In genomic region chr19:8695330-8695729, GRCm38 (mm10) we compare ENCODE assay signal across 7 mouse cellular contexts. TPM values are rescaled to one million over a fixed set of nuclear protein-coding genes. Genes with fewer than 3 reads are reported as not detected.
DNase-seq lines count a peak whose midpoint lies in the region; ATAC-seq and TF ChIP-seq lines count a peak whose summit lies in the region.

No protein-coding gene starts in this region.

- peak; percentile 71 for ATAC-seq in CD4-positive, CD25-positive, alpha-beta regulatory T cell, adult 4 months
- ATAC-seq in erythroid progenitor cell, adult 5-6 weeks (replicated peaks; ENCODE audit: low FRiP score, poor library complexity, severe bottlenecking) = peak; percentile 93

- no peak overlapping the region for H3K27ac ChIP-seq in MEL (ENCODE audit: control insufficient read depth, low read depth, low read length)

- DNase-seq in MEL (ENCODE audit: low read depth, low spot score) = peak; percentile 44
- peak; percentile 56 to 77 for DNase-seq in kidney, adult 8-10 months
- DNase-seq in lung, postnatal 25 days (ENCODE audit: low spot score) = peak; percentile 79
- peak; percentile 81 for DNase-seq in thymus, postnatal 14 days
- no peak for DNase-seq in left cerebral cortex, postnatal 25 days (ENCODE audit: low spot score in 2 of 2)

- H3K79me2 ChIP-seq in MEL (ENCODE audit: control insufficient read depth, insufficient read depth, low read length, poor library complexity) = no peaks in the 10 kb centered on the region

- H3K9ac ChIP-seq in MEL (ENCODE audit: control insufficient read depth, low read depth, low read length, poor library complexity, severe bottlenecking) = no peak overlapping the region

- no peaks in the 10 kb centered on the region for H3K36me3 ChIP-seq in MEL (ENCODE audit: control insufficient read depth in 1 of 2, insufficient read depth in 2 of 2, low read length in 2 of 2)

- TF ChIP-seq RAD21 in MEL (IDR thresholded peaks at IDR 0.05; ENCODE audit: low read depth, low read length) = peak; percentile 29

- no peaks in the 10 kb centered on the region for H3K9me3 ChIP-seq in MEL (replicated peaks; ENCODE audit: insufficient read depth, low read length)

- TF ChIP-seq EP300 in MEL (IDR thresholded peaks at IDR 0.05; ENCODE audit: low read depth in 1 of 2, low read length in 2 of 2) = no peak

- peaks cover 0 to 1% of the 10 kb centered on the region in 2 experiments; a peak in 1 of 4 replicates for H3K27me3 ChIP-seq in MEL (ENCODE audit: control insufficient read depth in 1 of 2, insufficient read depth in 2 of 2, low read length in 2 of 2)

- H3K4me1 ChIP-seq in MEL (ENCODE audit: control insufficient read depth in 1 of 2, insufficient read depth in 2 of 2, low read length in 2 of 2) = no peaks in the 10 kb centered on the region

- TF ChIP-seq CTCF in MEL (IDR thresholded peaks at IDR 0.05 in 2 of 3, conservative IDR thresholded peaks at IDR 0.05 in 1 of 3; ENCODE audit: control insufficient read depth in 1 of 3, insufficient read depth in 1 of 3, low read depth in 2 of 3, low read length in 3 of 3, poor library complexity in 1 of 3, severe bottlenecking in 1 of 3) = peak; percentile 41 to 76 (median 52)

- intact Hi-C loops in left cerebral cortex, postnatal 25 days (cut with DNase I) = no loop called here

- no peak for TF ChIP-seq POLR2A in MEL (IDR thresholded peaks at IDR 0.05; ENCODE audit: control insufficient read depth in 1 of 2, insufficient read depth in 1 of 2, low read depth in 1 of 2, low read length in 2 of 2, poor library complexity in 1 of 2)

- no peak overlapping the region for H3K4me3 ChIP-seq in MEL (ENCODE audit: control insufficient read depth in 1 of 2, insufficient read depth in 1 of 2, low read depth in 2 of 2, low read length in 2 of 2)

TF ChIP-seq in MEL, 35 proteins besides CTCF, POLR2A, EP300 and RAD21:
- no peak for TF ChIP-seq TCF12 (IDR thresholded peaks at IDR 0.05; ENCODE audit: low read depth, low read length)
- TF ChIP-seq SMC3 (IDR thresholded peaks at IDR 0.05; ENCODE audit: low read depth, low read length) = peak; percentile 31
- no peak for TF ChIP-seq JUND (IDR thresholded peaks at IDR 0.05; ENCODE audit: low read depth, low read length)
- no peak for TF ChIP-seq UBTF (IDR thresholded peaks at IDR 0.05; ENCODE audit: borderline replicate concordance, insufficient read depth, low read depth, low read length)
- no peak for TF ChIP-seq NELFE (IDR thresholded peaks at IDR 0.05; ENCODE audit: low read depth, low read length)
TF ChIP-seq in MEL: peak in this region for 1.

RNA-seq across cellular contexts. Expression of gene Slc3a2, which starts 27.8 kb away (rescaled TPM):
- polyA plus RNA-seq in CD4-positive, CD25-positive, alpha-beta regulatory T cell, adult 4 months (2017; shearing (Covaris generic)) = 10 to 100 TPM; 63.7 to 85.1 TPM
- 164 and 253 TPM in 2 replicates for total RNA-seq in MEL (2012; rRNA removed)
- polyA plus RNA-seq in MEL (2012; ENCODE audit: insufficient read depth in 1 of 2, insufficient read length in 2 of 2, low read depth in 1 of 2, low replicate concordance in 2 of 2, missing spikeins in 1 of 2) = 100 to 1,000 TPM; 428 to 670 TPM
- total RNA-seq in erythroid progenitor cell, adult 5-6 weeks (2015; ENCODE audit: low replicate concordance) = 198 and 206 TPM in 2 replicates
- 242 and 266 TPM in 2 replicates for total RNA-seq in erythroid progenitor cell, adult 5-6 weeks (2017; ENCODE audit: low replicate concordance)
- 100 to 1,000 TPM; 148 to 161 TPM for total RNA-seq in left cerebral cortex, postnatal 25 days (2021)

RNA-seq across cellular contexts. Expression of gene Chrm1, which starts 31.7 kb away (rescaled TPM):
- not detected for polyA plus RNA-seq in CD4-positive, CD25-positive, alpha-beta regulatory T cell, adult 4 months (2017; shearing (Covaris generic))
- under 0.01 TPM in 1 of 2 replicates, not detected in the other for total RNA-seq in MEL (2012; rRNA removed)
- polyA plus RNA-seq in MEL (2012; ENCODE audit: insufficient read depth in 1 of 2, insufficient read length in 2 of 2, low read depth in 1 of 2, low replicate concordance in 2 of 2, missing spikeins in 1 of 2) = under 1 TPM in 1 of 2 experiments, not detected in 1; 0.01 TPM
- total RNA-seq in erythroid progenitor cell, adult 5-6 weeks (2015; ENCODE audit: low replicate concordance) = not detected in 2 replicates
- 0.26 TPM in 1 of 2 replicates, not detected in the other for total RNA-seq in erythroid progenitor cell, adult 5-6 weeks (2017; ENCODE audit: low replicate concordance)
- 100 to 1,000 TPM; 160 to 162 TPM for total RNA-seq in left cerebral cortex, postnatal 25 days (2021)

RNA-seq across cellular contexts. Expression of gene Wdr74, which starts 40.3 kb away (rescaled TPM):
- 10 to 100 TPM; 72.5 to 92.2 TPM for polyA plus RNA-seq in CD4-positive, CD25-positive, alpha-beta regulatory T cell, adult 4 months (2017; shearing (Covaris generic))
- 158 and 208 TPM in 2 replicates for total RNA-seq in MEL (2012; rRNA removed)
- 100 to 1,000 TPM; 208 to 803 TPM for polyA plus RNA-seq in MEL (2012; ENCODE audit: insufficient read depth in 1 of 2, insufficient read length in 2 of 2, low read depth in 1 of 2, low replicate concordance in 2 of 2, missing spikeins in 1 of 2)
- total RNA-seq in erythroid progenitor cell, adult 5-6 weeks (2015; ENCODE audit: low replicate concordance) = 22.0 and 28.9 TPM in 2 replicates
- total RNA-seq in erythroid progenitor cell, adult 5-6 weeks (2017; ENCODE audit: low replicate concordance) = 10.7 and 15.0 TPM in 2 replicates
- 10 to 100 TPM; 46.0 to 58.5 TPM for total RNA-seq in left cerebral cortex, postnatal 25 days (2021)

RNA-seq across cellular contexts. Expression of gene 1700092M07Rik, which starts 45.2 kb away (rescaled TPM):
- under 1 TPM in 1 of 2 experiments, not detected in 1; 0.75 TPM for polyA plus RNA-seq in CD4-positive, CD25-positive, alpha-beta regulatory T cell, adult 4 months (2017; shearing (Covaris generic))
- 3.0 and 3.3 TPM in 2 replicates for total RNA-seq in MEL (2012; rRNA removed)
- polyA plus RNA-seq in MEL (2012; ENCODE audit: insufficient read depth in 1 of 2, insufficient read length in 2 of 2, low read depth in 1 of 2, low replicate concordance in 2 of 2, missing spikeins in 1 of 2) = 1 to 10 TPM in 1 of 2 experiments, not detected in 1; 4.3 TPM
- total RNA-seq in erythroid progenitor cell, adult 5-6 weeks (2015; ENCODE audit: low replicate concordance) = not detected in 2 replicates
- total RNA-seq in erythroid progenitor cell, adult 5-6 weeks (2017; ENCODE audit: low replicate concordance) = not detected in 2 replicates
- total RNA-seq in left cerebral cortex, postnatal 25 days (2021) = 1 to 10 TPM; 1.1 to 1.5 TPM

RNA-seq across cellular contexts. Expression of gene Stx5a, which starts 45.9 kb away (rescaled TPM):
- 100 to 1,000 TPM; 132 to 165 TPM for polyA plus RNA-seq in CD4-positive, CD25-positive, alpha-beta regulatory T cell, adult 4 months (2017; shearing (Covaris generic))
- total RNA-seq in MEL (2012; rRNA removed) = 27.5 and 28.7 TPM in 2 replicates
- 10 to 100 TPM in 1 of 2 experiments, not detected in 1; 50.0 TPM for polyA plus RNA-seq in MEL (2012; ENCODE audit: insufficient read depth in 1 of 2, insufficient read length in 2 of 2, low read depth in 1 of 2, low replicate concordance in 2 of 2, missing spikeins in 1 of 2)
- 67.0 and 97.7 TPM in 2 replicates for total RNA-seq in erythroid progenitor cell, adult 5-6 weeks (2015; ENCODE audit: low replicate concordance)
- total RNA-seq in erythroid progenitor cell, adult 5-6 weeks (2017; ENCODE audit: low replicate concordance) = 119 and 128 TPM in 2 replicates
- total RNA-seq in left cerebral cortex, postnatal 25 days (2021) = 10 to 100 TPM; 61.5 to 70.1 TPM

Comparison
In these comparisons a context has a peak if more than half of its experiments do, and no peak if none do; other contexts are left out.
1. DNase-seq: peak in MEL (single experiment), kidney, adult 8-10 months (2 of 2), lung, postnatal 25 days (single experiment) and thymus, postnatal 14 days (single experiment); none in left cerebral cortex, postnatal 25 days (0 of 2).
2. RNA of gene Chrm1, which starts 31.7 kb away (total RNA-seq): 160 to 162 TPM in left cerebral cortex, postnatal 25 days; under 0.01 TPM in MEL and 0.26 TPM in erythroid progenitor cell, adult 5-6 weeks; every median in the first group is over 100 times any median in the second.